Mouse (Mus musculus) kidney, adult 2 months (tissue): ENCODE measurements around the gene Dhrs7b.

Experiments
- CTCF ChIP-seq: fragments of 200-500 bp; conservative IDR thresholded peaks from 2 replicates; pipeline ENCODE4 v1.5.1; 2011; ENCODE audit warnings: low read depth, mild to moderate bottlenecking, control low read depth, low read length, moderate library complexity, mixed read lengths; ENCODE audit not compliant: insufficient read depth, insufficient read length
- POLR2A ChIP-seq: fragments of 200-500 bp; IDR thresholded peaks from one replicate; pipeline ENCODE4 v1.6.1; 2011; ENCODE audit warnings: low read depth, low read length, control low read depth

DNA sequence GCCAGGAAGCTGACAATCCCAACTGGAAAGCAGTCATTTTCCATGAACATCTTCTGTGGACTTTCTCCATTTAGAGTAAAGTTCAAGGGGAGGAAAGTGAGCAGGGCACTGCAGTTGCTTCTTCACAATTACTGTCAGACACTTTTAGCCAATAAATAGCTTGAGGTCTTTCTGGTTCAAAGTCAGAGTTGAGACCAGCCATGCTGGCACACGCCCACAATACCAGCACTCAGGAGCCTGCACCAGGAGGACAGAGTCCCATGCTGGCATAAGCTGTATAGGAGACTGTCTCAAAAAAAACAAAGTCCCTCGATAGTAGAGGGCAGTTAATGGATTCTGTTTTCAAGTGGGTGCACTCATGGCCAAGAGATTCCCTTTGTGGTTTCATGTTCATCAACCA, 35.6 kb downstream of the Dhrs7b start:
- no peak for TF ChIP-seq CTCF
- no peak for TF ChIP-seq POLR2A
